Mouse (Mus musculus) gastrocnemius, postnatal 14 days (tissue): ENCODE measurements at regions not wholly inside any gene's neighbourhood (a gene's known extent, or its start where the extent isn't known, plus 50 kb on each side); places are given as distances from the start of the nearest gene placed in this dataset.

Experiments
- DNase-seq: peaks from one replicate; pipeline ENCODE4 v3.0.0; 2021; ENCODE audit warnings: mixed read lengths
- intact Hi-C: fragments of 180-260 bp; cut with DNase I; formaldehyde crosslinking; loops from one replicate; pipeline ENCODE4 v1.15.1; 2025; ENCODE audit warnings: low total_unique reads

DNA sequence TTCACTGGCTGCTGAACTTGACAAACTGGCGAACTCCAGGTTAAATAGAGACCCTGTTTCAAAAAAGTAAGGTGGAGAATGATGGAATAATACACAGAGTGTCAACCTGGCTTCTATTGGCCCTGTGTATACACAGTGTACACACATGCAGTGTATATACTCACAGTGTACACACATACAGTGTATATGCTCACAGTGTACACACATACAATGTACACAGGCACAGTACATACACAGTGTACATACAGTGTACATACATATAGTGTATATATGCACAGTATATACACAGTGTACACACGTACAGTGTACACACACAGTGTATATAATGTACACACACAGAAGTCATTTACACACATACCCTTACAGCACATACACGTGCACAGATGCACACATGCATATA is 52.4 kb upstream of the Aldh1b1 start:
- intact Hi-C loops: no loop called here
- DNase-seq: no peak

DNA sequence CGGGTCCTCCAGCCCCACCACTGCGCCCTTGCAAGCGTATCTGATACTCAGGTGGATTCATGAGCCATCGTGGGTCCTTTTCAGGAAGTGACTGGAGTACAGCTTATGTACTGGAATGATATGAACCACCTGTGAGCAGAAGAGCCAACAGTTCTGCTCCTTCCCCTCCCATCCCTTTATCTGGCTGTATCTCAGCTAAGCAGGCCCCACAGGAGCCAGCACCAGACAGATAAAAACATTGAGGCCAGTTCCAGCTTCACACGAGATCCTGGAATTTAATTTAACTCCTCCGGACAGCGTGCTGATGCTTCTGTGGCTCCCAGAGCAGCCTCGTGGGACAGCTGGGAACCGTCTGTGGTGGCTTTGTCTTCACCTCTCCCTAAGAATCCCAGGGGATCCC is 53.1 kb upstream of the Aldh1b1 start:
- DNase-seq: no peak
- intact Hi-C loops: no loop called here

DNA sequence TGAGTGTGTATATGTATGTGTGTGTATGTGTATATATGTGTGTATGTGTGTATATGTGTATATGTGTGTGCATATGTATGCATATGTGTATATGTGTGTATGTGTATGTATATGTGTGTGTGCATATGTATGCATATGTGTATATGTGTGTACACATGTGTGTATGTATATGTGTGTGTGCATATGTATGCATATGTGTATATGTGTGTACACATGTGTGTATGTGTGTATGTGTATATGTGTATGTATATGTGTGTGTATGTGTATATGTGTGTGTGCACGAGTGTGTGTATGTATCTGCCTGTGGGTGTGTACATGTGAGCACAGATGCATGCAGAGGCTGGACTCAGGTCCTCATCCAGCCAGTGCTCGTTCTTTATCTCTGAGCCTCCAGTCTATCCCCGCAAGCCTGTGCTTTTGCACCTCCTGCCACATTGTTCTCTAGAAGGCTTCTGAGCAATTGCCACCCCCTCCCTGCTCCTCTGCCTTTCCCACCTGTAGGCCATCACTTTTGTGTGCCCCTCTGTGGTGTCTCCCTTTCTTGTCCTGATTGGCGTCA is 53.9 kb upstream of the Aldh1b1 start:
- no peak for DNase-seq
- intact Hi-C loops: no loop called here

DNA sequence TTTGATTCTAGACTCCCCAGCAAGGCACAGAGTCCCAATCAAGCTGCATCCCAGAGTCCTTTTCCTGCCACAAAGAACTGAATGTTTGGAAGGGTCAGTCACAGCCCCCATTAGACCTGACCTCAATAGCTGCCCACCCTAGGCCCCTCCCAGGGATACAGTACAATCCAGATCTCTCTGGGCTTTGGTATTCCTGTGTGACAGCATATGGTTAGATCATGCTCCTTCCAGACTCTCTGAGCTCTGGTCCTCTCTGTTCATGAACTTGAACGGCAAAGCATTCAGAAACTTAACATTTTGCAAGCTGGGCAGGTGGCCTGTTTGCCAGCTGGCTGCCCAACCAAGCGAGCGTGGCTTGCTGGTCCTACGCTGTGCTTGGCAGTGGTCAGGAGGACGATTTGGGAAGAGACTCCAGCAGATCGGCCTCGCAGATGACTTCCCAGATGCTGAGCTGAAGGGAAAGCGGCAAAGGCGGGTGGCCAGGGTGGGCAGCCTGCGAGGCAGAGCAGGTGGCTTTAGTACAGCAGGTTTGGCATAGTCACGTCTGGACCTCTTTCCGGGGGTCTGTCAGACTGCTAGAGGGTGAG is 58.0 kb upstream of the Aldh1b1 start:
- DNase-seq: no peak
- intact Hi-C loops: no loop called here

DNA sequence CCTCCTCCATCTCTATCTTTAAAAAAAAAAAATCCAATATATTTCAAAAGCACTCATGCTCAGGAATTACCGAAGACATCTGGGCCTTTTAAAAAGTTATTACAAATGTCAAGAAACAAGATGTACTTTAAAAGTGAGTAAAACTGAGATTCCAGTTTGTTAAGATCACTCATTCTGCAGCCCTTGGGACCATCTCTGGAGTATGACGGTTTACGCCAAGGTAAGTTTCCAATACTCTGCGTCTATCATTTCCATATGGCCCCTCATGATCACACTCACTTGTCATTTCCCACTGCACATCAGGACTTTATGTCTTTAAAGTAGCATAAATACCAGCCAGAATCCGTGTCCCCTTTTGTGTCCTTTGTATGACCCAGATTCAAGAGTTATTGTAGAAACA is 58.5 kb upstream of the Aldh1b1 start:
- intact Hi-C loops: no loop called here
- DNase-seq: no peak

DNA sequence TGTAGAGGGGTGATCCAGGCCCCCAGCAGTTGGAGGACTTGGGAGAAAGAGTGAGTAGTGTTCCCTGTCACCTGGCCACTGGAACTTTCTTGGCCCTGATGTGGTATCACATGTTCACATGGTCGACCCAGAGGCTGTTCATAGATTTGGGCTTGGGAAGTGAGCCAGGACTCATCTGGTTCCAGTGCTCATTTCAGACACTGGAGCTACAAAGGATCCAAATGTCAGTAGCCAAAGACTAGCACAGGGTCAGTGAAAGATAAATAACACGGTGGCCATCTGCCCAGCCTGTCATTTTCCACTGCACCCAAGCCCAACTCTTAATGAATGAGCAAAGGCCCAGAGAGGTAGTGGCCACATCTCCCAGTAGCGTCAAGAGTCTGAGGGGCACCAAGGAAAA is 59.1 kb upstream of the Aldh1b1 start:
- DNase-seq: no peak
- intact Hi-C loops: no loop called here

DNA sequence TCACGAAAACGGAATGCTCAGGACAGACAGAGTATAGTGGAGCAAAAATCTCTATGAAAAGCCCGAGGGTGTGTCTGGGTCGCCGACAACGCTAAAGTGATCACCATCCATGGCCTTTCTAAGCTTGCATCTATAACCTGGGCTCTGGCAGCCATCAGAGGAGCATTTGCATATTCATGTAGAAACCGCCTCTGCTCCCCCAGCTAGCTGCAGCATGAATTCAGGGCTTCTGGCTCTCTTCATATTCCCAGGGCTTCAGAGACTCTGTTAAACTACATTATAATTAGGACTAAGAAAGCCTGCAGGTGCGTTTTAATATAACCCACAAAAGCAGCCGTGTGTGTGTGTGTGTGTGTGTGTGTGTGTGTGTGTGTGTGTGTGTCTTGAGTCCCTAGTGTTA is 59.7 kb upstream of the Aldh1b1 start:
- intact Hi-C loops: no loop called here
- no peak for DNase-seq

DNA sequence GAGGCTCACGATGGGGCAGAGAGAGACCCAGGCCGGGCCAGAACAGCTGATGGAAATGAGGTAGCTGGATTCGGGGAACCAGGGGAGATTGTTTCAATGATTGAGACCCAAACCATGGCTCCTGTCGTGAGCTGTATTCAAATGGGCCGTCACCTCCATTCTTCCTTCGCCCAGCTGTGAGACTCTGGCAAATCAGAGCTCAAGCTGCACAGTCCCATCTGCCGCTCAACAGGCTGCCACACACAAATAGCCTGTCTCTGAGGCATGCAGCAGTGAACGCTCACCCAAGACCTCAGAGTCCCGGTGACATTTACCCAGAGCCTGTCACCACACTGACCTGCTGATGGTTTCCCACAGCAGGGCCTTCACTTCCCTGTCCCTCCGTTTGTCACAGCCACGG is 60.1 kb upstream of the Aldh1b1 start:
- DNase-seq: no peak
- intact Hi-C loops: no loop called here

DNA sequence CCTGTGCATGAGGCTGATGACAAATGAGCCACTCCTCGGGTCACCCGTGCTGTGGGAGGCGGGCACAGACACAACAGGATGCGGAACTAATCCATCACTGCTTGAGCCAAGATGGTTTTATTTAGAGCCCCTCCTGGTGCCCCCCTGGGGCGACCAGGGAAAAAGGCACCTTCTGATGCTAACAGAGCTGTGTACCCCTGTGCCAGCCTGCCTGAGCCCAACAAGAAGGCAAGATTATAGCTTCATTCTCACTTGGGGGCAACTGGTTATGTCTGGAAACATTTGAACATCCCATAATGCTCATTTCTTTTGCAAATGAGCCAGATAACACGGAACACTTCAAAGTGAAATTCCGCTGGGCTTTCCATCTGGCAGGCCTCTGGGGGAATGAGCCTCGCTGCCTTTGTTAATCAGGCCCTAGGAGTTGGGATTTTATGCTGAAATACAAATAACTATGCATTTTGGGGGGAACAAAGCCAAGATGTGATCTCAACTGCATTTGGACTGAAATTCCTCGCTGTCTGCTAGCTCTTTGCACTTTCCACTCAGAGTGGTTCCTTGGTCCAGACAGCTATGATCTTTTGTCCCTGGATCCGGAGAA is 62.5 kb upstream of the Aldh1b1 start:
- intact Hi-C loops: no loop called here
- DNase-seq: no peak

DNA sequence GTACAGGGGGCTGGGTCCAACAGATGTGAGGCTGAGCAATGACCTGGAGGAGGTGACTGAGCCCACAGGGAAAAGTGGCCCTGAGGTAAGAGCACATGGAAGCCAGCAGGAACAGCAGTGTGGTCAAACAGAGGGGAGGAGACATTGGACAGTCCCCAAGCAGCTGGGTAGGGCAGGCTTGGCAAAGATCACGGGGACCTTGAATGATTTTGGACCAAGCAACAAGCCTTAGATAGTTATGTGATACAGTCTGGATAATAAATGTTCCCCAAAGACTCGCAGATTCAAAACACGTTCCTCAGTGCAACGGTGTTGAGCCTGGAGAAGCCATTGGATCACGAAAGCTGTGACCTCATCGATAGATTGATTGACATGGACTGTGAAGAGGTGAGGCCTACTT is 64.8 kb upstream of the Aldh1b1 start:
- intact Hi-C loops: no loop called here

DNA sequence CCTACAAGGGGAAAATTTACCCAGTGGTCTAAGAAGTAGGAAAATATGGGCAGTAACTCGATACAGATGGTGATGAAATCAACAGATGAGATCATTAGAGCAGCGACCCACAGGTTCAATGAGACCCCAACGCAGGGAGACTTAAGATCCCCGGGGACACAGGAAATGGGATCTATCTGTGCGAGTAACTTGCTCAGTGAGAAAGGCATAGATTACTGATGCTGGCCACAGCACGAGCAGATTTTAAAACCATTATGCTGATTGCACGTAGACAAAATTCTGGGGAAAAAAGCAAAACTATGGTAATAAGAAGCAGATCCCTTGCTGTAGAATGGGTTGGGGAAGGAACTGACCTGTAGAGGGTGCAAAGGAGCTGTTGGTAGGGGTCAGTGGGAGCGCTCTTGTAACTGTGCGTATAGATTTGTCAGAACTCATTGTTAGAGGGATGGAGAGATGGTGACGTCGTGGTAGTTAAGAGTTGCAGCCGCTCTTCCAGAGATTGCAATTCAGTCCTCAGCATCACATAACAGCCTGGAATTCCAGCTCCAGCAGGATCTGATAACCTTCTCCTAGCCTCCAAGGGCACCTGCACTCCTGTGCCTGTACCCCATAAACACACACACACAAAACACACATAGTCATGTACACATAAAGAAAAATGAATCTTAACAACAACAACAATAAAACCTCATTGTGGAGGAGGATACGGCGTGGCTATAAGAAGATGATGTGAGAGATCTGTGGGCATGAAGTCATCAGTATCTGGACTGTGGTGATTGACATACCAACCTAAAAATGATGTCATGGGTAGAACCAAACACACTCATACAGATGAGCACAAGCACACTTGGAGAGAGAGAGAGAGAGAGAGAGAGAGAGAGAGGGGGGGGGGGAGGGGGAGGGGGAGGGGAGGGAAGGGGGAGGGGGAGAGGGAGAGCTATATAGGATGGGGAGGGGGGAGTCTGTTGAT is 67.7 kb upstream of the Aldh1b1 start:
- intact Hi-C loops: no loop called here
- no peak for DNase-seq

More for the DNA sequence above, 64.8 kb upstream of the Aldh1b1 start:
- DNase-seq: no peak

DNA sequence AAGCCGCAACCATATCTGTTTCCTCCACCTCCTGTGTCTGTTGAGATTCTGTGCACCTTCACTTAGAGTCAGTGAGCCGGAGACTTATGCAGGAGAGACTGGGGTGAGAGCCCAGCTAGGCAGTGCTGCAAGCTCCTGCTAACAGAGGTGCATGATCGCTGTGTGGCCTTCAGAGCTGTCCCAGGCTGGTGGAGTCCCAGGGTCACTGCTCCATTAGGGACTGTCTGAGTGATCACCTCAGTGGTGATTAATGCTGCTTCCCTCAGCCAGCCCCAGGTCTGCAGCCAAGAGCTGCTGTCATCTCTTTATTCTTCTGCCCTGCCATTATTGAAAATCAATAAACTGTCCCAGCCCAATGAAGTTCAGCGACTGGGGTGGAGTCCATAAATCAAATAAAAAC is 69.0 kb upstream of the Aldh1b1 start:
- intact Hi-C loops: no loop called here
- DNase-seq: no peak

DNA sequence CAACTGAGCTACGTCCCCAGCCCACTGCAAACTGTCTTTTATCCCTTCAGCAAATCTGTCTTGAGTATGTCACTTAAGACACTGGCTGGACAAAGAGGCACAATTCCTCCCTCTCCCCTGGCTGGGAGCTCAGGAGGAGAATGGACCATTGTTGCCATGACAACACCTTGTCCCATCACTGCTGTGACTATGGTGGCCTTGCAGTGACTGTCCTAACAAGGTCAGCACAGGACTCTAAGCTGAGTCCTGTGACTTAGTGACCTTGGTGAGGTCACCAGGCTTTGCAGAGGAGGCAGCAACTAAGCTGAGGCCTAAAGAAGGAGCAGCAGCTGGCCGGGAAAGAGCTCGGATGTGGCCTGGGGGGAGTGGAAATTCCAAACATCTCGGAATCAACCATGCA is 70.0 kb upstream of the Aldh1b1 start:
- intact Hi-C loops: no loop called here
- DNase-seq: no peak

DNA sequence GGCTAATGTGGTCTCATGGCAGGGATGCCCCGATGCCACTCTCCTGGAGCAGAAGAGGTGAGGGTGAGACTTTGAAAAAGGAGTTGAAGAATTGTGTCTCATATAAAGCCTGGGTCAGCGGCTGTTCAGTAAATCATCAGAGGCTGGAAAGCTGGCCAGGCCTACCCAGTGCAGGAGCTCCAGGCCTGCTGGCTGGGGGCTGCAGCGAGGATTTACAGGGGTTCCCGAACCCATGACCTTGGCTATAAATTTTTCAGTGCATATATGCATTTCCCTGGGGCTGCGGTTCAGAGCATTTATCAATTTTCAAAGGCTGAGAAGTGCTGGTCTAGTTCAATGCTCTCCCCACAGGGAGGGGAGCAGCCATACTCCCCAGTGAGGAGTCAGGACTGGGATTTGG is 70.9 kb upstream of the Aldh1b1 start:
- DNase-seq: no peak
- intact Hi-C loops: no loop called here

DNA sequence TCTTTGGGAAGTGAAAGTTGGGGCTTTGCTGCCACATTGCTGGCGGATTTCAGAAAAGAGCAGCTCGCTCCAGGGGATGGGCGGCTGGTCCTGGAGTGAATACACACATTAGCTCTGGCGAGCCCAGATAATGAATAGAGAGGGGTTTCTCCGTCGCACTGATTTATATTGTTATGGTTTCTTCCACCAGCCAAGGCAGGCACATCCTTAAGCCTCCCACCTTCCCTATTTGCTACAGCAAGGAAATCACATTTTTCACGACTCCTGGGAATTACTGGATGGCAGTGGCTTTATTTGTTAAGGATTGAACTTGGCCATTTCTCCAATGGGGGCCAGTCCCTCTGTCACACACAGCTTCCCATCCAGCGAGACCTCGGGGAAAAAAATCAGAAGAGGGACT is 71.3 kb upstream of the Aldh1b1 start:
- no peak for DNase-seq
- intact Hi-C loops: no loop called here

DNA sequence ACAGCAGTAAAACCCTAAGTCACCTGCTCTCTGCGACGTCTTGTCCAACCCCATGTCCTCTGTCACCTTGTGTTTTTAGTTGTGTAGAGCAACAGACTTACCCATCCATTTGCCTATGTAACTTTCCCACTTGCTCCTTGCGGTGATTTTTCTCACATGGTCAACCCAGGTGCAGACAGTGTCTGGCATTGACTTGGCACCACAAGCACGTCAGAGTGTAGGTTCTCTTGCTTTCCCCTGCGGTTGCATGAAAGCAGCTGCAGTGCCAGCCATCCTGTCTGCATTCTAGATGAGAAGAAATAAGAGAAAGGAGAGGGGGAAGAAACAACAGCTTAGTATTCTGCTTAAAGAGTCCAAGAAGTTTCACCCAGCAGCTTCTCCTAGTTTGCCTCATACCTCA is 72.0 kb upstream of the Aldh1b1 start:
- no peak for DNase-seq
- intact Hi-C loops: no loop called here

DNA sequence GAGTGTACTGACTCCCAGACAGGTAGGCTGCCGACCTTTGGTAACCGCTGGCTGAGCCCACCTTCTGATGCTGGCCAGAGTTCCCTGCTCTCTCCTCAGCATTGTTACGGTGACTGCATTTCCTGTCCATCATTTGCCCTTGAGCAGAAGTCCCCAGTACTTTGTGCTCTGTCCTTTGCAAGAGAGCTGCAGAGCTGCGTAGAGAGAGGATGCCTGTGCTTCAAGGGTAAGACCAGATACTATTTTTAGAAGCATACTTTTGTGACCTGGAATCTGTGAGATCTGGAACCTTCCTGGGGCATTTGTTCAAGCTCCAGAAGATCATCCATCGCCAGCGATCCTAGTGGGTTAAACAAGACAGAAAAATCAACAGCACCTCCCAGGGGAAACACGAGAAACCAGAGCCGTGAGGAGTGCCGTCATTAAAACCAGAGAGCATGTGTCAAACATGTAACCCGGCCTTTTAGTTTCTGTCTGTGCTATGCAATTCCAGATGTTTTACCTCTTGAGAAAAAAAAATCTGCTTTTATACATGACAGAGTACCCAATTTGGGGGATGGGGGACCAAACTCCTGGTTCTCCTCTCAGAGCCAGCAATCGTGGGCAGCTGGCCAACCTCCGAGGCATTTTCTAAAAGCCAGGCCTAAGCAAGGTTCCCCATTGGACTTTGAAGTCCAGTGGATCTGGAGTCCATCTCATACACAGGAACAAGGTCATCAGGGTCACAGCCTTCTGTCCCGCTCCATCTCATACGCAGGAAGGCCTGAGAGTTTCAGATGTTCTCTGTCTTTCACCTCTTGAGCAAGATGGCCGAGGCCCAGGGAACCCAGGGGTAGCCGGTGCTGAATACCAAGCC is 73.5 kb upstream of the Aldh1b1 start:
- DNase-seq: no peak
- intact Hi-C loops: no loop called here

DNA sequence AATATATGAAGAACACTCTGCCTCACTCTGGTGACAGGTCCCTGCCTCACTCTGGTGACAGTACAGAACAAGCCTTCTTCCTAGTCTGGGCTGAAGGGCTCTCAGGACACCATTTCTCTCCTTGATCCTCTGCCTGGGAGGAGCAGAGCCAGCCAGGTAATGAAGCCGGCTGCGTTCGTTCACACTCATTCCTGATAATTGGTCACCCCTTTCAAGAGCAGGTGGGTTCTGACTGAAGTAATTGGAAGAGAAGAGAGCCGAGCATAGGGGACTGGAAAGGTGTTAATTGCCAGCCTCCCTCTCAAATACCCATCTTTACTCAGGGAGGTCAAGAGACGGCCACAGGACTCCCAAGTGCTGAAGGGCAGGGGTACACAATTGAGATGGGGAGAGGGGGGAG is 78.5 kb upstream of the Aldh1b1 start:
- no peak for DNase-seq
- intact Hi-C loops: no loop called here

DNA sequence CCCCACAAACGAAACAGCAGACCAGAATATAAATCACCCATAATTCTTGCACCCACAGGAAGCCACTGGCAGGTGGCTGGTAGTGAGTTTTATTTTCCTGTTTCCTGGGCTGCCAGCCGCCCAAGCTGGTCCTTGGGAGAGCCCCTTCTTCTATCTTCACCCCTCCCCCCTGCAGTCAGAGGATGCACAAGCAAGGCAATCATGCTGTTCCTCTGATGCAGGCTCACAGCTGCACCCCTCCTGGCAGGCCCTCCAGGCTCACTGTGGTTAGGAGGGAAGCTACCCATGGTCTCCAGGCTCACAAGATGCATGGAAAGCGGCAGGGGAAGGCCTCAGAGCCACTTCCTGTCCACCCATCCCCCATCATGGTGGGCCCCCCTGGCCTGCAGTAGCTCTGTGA is 79.3 kb upstream of the Aldh1b1 start:
- DNase-seq: no peak
- intact Hi-C loops: no loop called here

DNA sequence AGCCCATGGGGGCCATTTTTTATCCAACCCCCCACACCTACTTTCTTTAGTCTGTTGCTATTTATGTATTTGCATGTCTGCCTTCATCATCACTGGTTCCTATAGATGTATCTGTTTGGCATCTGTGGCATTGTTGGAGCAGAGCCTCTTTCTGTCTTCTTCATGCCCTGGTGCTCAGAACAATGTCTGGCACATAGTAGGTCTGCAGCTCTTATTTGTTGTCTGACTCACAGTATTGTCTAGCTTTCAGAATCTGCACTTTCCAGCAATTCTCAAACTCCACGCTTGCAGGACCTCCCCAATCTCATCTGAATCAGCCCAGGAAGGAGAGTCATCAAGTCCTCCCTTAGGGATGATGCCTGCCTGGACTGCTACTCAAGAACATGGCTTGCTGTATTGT is 82.9 kb upstream of the Aldh1b1 start:
- intact Hi-C loops: no loop called here
- no peak for DNase-seq
